Mouse (Mus musculus): ENCODE data around the gene Slc27a3. TPM values are rescaled to one million over a fixed set of nuclear protein-coding genes. Genes with fewer than 3 reads are reported as not detected.
A peak's percentile ranks its signal among the peaks of the same experiment; 100 is the strongest.
"Not testable (repeated sequence)": the region's sequence is repeated elsewhere in the genome, so short reads cannot be mapped to it uniquely, and the experiment has no call there.

Slc27a3 gene
- polyA plus RNA-seq, 1 experiment from 2014 or later, result 2.9 TPM

DNA sequence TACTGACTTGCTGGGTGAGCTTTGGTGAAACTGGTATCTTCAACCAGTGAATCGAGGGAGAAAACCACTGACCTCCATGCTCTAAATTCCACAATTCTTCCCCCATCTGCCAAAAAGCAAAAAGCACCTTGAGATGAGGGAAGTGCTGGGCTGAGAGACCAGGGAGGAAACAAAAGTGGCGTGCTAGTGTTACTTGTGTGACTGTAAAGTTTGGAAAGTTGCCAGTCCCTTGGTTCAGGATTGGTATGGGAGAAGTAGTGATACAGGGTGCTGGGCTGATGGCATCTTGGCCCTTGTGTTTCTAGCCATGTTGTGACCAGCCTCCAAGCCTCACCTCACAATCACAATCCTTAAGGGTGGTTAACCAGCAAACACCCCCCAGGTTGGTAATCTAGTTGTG is 27.4 kb downstream of the Slc27a3 start:
- DNase-seq (ENCODE audit: low read depth, low spot score) (no peak), ATAC-seq (no peak)
- CTCF ChIA-PET, result interaction anchor here (1.1 kb wide), 1 partner anchor 11 kb away, joined by 3 read pairs; no protein-coding TSS in a partner anchor
- H3K27me3 ChIP-seq, result no peaks in the 10 kb centered on the region
- in situ Hi-C loops (cut with MboI; ENCODE audit: low pct_unique_long_range_greater_than_20kb), result no loop called here
- POLR2A ChIA-PET, result no interaction called here
- no peak for TF ChIP-seq CTCF (IDR thresholded peaks at IDR 0.05)

GRCm38 (mm10) chr3:90361476-90361875 is 28.3 kb downstream of the Slc27a3 start:
- POLR2A ChIA-PET, result interaction anchor here (0.6 to 0.7 kb wide), 2 partner anchors 41 to 164 kb away, joined by 3 read pairs; no protein-coding TSS in a partner anchor
- no peak for ATAC-seq
- no peak for TF ChIP-seq CTCF (IDR thresholded peaks at IDR 0.05)
- in situ Hi-C loops (cut with MboI; ENCODE audit: low pct_unique_long_range_greater_than_20kb), result no loop called here
- DNase-seq (ENCODE audit: low read depth, low spot score), result no peak
- H3K27me3 ChIP-seq, result no peaks in the 10 kb centered on the region
- CTCF ChIA-PET, result interaction anchor here (1.0 to 2.5 kb wide), 6 partner anchors 10 to 48 kb away, joined by 3 to 6 read pairs (median 3); no protein-coding TSS in a partner anchor

DNA sequence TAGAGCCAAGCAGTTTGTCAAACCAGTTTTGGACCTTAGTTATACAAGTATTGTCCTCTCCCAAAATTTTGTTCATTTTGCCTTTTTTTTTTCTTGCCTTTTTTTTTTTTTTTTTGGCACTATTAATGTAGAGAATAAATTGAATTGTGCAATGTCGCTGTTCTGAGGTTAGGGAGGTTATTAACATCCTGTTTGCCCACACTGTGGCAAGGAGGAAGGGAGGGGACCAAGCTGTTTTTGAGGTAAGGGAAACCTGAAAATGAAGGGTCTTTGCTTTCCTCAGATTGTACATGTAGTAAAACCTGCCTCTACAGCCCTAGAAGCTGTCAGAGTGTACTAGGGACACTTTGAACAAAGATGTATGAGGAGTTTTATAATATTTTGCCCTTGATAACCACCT is 30.5 kb downstream of the Slc27a3 start:
- POLR2A ChIA-PET, result interaction anchor here (0.7 kb wide), 1 partner anchor 458 kb away, joined by 7 read pairs; no protein-coding TSS in a partner anchor
- ATAC-seq, result no peak

GRCm38 (mm10) chr3:90357959-90358358 is 31.8 kb downstream of the Slc27a3 start:
- ChIA-PET POLR2A (interaction anchor here (0.5 kb wide), 1 partner anchor 62 kb away, joined by 4 read pairs; no protein-coding TSS in a partner anchor), CTCF (interaction anchor here (1.0 to 3.1 kb wide), 3 partner anchors 8 to 23 kb away, joined by 3 to 12 read pairs (median 4); no protein-coding TSS in a partner anchor)
- ATAC-seq (no peak), DNase-seq (ENCODE audit: low read depth, low spot score) (no peak)
- in situ Hi-C loops (cut with MboI; ENCODE audit: low pct_unique_long_range_greater_than_20kb), result no loop called here
- TF ChIP-seq CTCF (IDR thresholded peaks at IDR 0.05), result no peak
- H3K27me3 ChIP-seq, result no peaks in the 10 kb centered on the region

More for the DNA sequence above, 30.5 kb downstream of the Slc27a3 start:
- TF ChIP-seq CTCF (IDR thresholded peaks at IDR 0.05), result no peak
- in situ Hi-C loops (cut with MboI; ENCODE audit: low pct_unique_long_range_greater_than_20kb), result no loop called here
- CTCF ChIA-PET, result interaction anchor here (0.8 to 3.1 kb wide), 4 partner anchors 12 to 124 kb away, joined by 3 to 12 read pairs (median 5); no protein-coding TSS in a partner anchor
- no peaks in the 10 kb centered on the region for H3K27me3 ChIP-seq
- DNase-seq (ENCODE audit: low read depth, low spot score), result no peak

GRCm38 (mm10) chr3:90347847-90348246 is 41.9 kb downstream of the Slc27a3 start:
- H3K27me3 ChIP-seq, result no peaks in the 10 kb centered on the region
- CTCF ChIA-PET, result no interaction called here
- DNase-seq (ENCODE audit: low read depth, low spot score) (no peak), ATAC-seq (no peak)
- peak; percentile 44 for TF ChIP-seq CTCF (IDR thresholded peaks at IDR 0.05)
- POLR2A ChIA-PET, result interaction anchor here (0.7 to 1.1 kb wide), 2 partner anchors 8 to 66 kb away, joined by 3 to 8 read pairs; no protein-coding TSS in a partner anchor
- in situ Hi-C loops (cut with MboI; ENCODE audit: low pct_unique_long_range_greater_than_20kb), result no loop called here

- POLR2A ChIA-PET; CTCF ChIA-PET; H3K27me3 ChIP-seq; DNase-seq (ENCODE audit: low read depth, low spot score); ATAC-seq; in situ Hi-C loops (cut with MboI; ENCODE audit: low pct_unique_long_range_greater_than_20kb): not testable (repeated sequence)
- TF ChIP-seq CTCF (IDR thresholded peaks at IDR 0.05), result peak; percentile 64
Measured at GRCm38 (mm10) chr3:90342853-90343252, 46.9 kb downstream of the Slc27a3 start.

GRCm38 (mm10) chr3:90340177-90340576 is 49.6 kb downstream of the Slc27a3 start:
- ChIA-PET CTCF (interaction anchor here (1.0 to 2.4 kb wide), 5 partner anchors 9 to 23 kb away, joined by 3 to 7 read pairs (median 5); no protein-coding TSS in a partner anchor), POLR2A (no interaction called here)
- in situ Hi-C loops (cut with MboI; ENCODE audit: low pct_unique_long_range_greater_than_20kb), result no loop called here
- no peak for TF ChIP-seq CTCF (IDR thresholded peaks at IDR 0.05)
- no peaks in the 10 kb centered on the region for H3K27me3 ChIP-seq
- no peak for ATAC-seq
- DNase-seq (ENCODE audit: low read depth, low spot score), result no peak

DNA sequence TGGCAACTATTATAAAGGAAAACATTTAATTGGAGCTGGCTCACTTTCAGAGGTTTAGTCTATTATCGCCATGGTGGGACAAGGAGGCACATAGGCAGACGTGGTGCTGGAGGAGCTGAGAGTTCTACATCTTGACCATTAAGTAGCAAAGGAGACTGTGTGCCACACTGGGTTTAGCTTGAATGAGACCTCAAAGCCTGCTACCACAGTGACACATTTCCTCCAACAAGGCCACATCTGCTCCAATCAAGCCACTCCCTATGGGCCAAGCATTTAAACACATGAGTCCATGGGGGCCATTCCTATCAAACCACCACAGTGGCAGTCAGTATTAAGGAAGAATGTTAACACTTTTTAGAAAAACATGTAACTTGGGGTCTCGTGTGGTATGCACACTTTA is 51.5 kb downstream of the Slc27a3 start:
- no peaks in the 10 kb centered on the region for H3K27me3 ChIP-seq
- POLR2A ChIA-PET, result interaction anchor here (0.6 kb wide), 1 partner anchor 167 kb away, joined by 3 read pairs; no protein-coding TSS in a partner anchor
- CTCF ChIA-PET, result interaction anchor here (1.5 to 2.4 kb wide), 2 partner anchors 10 to 22 kb away, joined by 3 to 7 read pairs; no protein-coding TSS in a partner anchor
- in situ Hi-C loops (cut with MboI; ENCODE audit: low pct_unique_long_range_greater_than_20kb), result no loop called here
- ATAC-seq (no peak), DNase-seq (ENCODE audit: low read depth, low spot score) (no peak)
- TF ChIP-seq CTCF (IDR thresholded peaks at IDR 0.05), result no peak

DNA sequence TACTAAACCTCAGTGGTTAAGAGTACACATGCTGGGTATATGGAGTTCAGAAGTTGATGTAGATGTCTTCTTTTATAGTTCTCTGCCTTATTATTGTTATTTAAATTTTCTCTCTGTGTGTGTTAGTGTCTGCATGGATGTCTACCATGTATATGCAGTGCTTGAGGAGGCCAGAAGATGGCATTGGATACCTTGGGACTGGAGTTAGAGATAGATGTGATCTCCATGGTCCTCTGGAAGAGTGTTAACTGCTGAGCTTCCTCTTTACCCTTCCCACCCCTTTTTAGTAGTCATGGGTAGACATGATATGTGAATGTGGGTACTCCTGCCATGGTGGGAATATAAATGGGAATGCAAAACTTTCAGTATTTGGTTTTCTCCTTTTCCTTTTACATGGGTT is 54.2 kb downstream of the Slc27a3 start:
- no peaks in the 10 kb centered on the region for H3K27me3 ChIP-seq
- ChIA-PET POLR2A (no interaction called here), CTCF (interaction anchor here (0.8 to 2.0 kb wide), 6 partner anchors 8 to 23 kb away, joined by 3 to 8 read pairs (median 4); no protein-coding TSS in a partner anchor)
- ATAC-seq, result no peak
- no peak for DNase-seq (ENCODE audit: low read depth, low spot score)
- in situ Hi-C loops (cut with MboI; ENCODE audit: low pct_unique_long_range_greater_than_20kb), result no loop called here
- TF ChIP-seq CTCF (IDR thresholded peaks at IDR 0.05), result peak; percentile 10

Other genes with a start within 250 kb of the Slc27a3 start
- gene Rps27, start 176.3 kb downstream of the Slc27a3 start, polyA plus RNA-seq (2021), result 2,084 TPM
- 66.8 TPM for gene Rab13, start 176.2 kb downstream of the Slc27a3 start, polyA plus RNA-seq (2021)
- gene Jtb, start 158.3 kb downstream of the Slc27a3 start, polyA plus RNA-seq (2021), result 108 TPM
- 1.1 TPM for gene Creb3l4, start 146.4 kb downstream of the Slc27a3 start, polyA plus RNA-seq (2021)
- 243 TPM for gene Slc39a1, start 141.8 kb downstream of the Slc27a3 start, polyA plus RNA-seq (2021)
- 77.0 TPM for gene Crtc2, start 135.8 kb downstream of the Slc27a3 start, polyA plus RNA-seq (2021)
- 14.1 TPM for gene Dennd4b, start 124.8 kb downstream of the Slc27a3 start, polyA plus RNA-seq (2021)
- 40.8 TPM for gene Gatad2b, start 96.8 kb downstream of the Slc27a3 start, polyA plus RNA-seq (2021)
- 77.8 TPM for gene Ints3, start 43.7 kb upstream of the Slc27a3 start, polyA plus RNA-seq (2021)
- gene Npr1, start 75.9 kb upstream of the Slc27a3 start, polyA plus RNA-seq (2021), result 5.3 TPM
- 129 TPM for gene Ilf2, start 86.2 kb upstream of the Slc27a3 start, polyA plus RNA-seq (2021)
- 104 TPM for gene Snapin, start 101.1 kb upstream of the Slc27a3 start, polyA plus RNA-seq (2021)
- gene Chtop, start 119.6 kb upstream of the Slc27a3 start, polyA plus RNA-seq (2021), result 145 TPM
- gene S100a1, start 124.5 kb upstream of the Slc27a3 start, polyA plus RNA-seq (2021), result 190 TPM
- gene S100a13, start 124.5 kb upstream of the Slc27a3 start, polyA plus RNA-seq (2021), result 54.3 TPM
- 0.19 TPM for gene S100a14, start 136.9 kb upstream of the Slc27a3 start, polyA plus RNA-seq (2021)
- gene S100a16, start 147.3 kb upstream of the Slc27a3 start, polyA plus RNA-seq (2021), result 164 TPM
- 7.0 TPM for gene S100a3, start 170.6 kb upstream of the Slc27a3 start, polyA plus RNA-seq (2021)
- not detected for gene S100a2, start 200.3 kb upstream of the Slc27a3 start, polyA plus RNA-seq (2021)
- gene Gm42674, start 212.0 kb upstream of the Slc27a3 start, polyA plus RNA-seq (2021), result not detected
- gene S100a4, start 213.8 kb upstream of the Slc27a3 start, polyA plus RNA-seq (2021), result 44.0 TPM
- not detected for gene S100a5, start 218.6 kb upstream of the Slc27a3 start, polyA plus RNA-seq (2021)
- 10,815 TPM for gene S100a6, start 222.9 kb upstream of the Slc27a3 start, polyA plus RNA-seq (2021)

All from Patski (cell line).